Mouse (Mus musculus) small intestine, adult 10 weeks (tissue): ENCODE measurements around the gene Wnt10a. TPM values are rescaled to one million over a fixed set of nuclear protein-coding genes. Genes with fewer than 3 reads are reported as not detected.

Experiments used
- polyA plus RNA-seq: library from polyadenylated mRNA; stranded (reverse); fragments of 350-450 nt; fragmentation: Illumina TruSeq; extraction: RNeasy Lipid Tissue Mini Kit (QIAGEN cat#74804); gene quantifications from one replicate; pipeline ENCODE4 v1.2.3, GENCODE M21; 2014; ENCODE audit warnings: low replicate concordance

Gene Wnt10a
- polyA plus RNA-seq = not detected

GRCm38 (mm10) chr1:74791249-74791648 is at the start of gene Wnt10a:
Wnt10a (plus strand) TSS chr1:74791516.

GRCm38 (mm10) chr1:74748643-74749271 is 42.6 kb upstream of the Wnt10a start, which contains the start of gene Prkag3:
Prkag3 (minus strand) TSS chr1:74749221.

GRCm38 (mm10) chr1:74771845-74771930 is 19.6 kb upstream of the Wnt10a start, which contains the start of gene Wnt6:
Wnt6 (plus strand) TSS chr1:74771892.

Other genes with a start within 250 kb of the Wnt10a start
- gene Plcd4, start 248.6 kb upstream of the Wnt10a start, polyA plus RNA-seq = not detected
- 15.0 TPM for gene Usp37, start 247.2 kb upstream of the Wnt10a start, polyA plus RNA-seq
- gene Zfp142, start 203.3 kb upstream of the Wnt10a start, polyA plus RNA-seq = 4.3 TPM
- gene Bcs1l, start 203.2 kb upstream of the Wnt10a start, polyA plus RNA-seq = 2.8 TPM
- gene Rnf25, start 190.1 kb upstream of the Wnt10a start, polyA plus RNA-seq = 4.5 TPM
- not detected for gene Stk36, start 190.1 kb upstream of the Wnt10a start, polyA plus RNA-seq
- gene Ttll4, start 129.8 kb upstream of the Wnt10a start, polyA plus RNA-seq = 17.1 TPM
- 12.9 TPM for gene Cyp27a1, start 77.9 kb upstream of the Wnt10a start, polyA plus RNA-seq
- 0.22 TPM for gene Prkag3, start 42.3 kb upstream of the Wnt10a start, polyA plus RNA-seq
- not detected for gene Wnt6, start 19.6 kb upstream of the Wnt10a start, polyA plus RNA-seq
- gene Cdk5r2, start 63.4 kb downstream of the Wnt10a start, polyA plus RNA-seq = not detected
- gene Fev, start 93.9 kb downstream of the Wnt10a start, polyA plus RNA-seq = 0.67 TPM
- not detected for gene Cryba2, start 101.6 kb downstream of the Wnt10a start, polyA plus RNA-seq
- gene Cfap65, start 144.1 kb downstream of the Wnt10a start, polyA plus RNA-seq = not detected
- gene Ihh, start 160.2 kb downstream of the Wnt10a start, polyA plus RNA-seq = 0.33 TPM